Mouse (Mus musculus): ENCODE data around the gene Cks2. TPM values are rescaled to one million over a fixed set of nuclear protein-coding genes. Genes with fewer than 3 reads are reported as not detected.

Gene Cks2
- polyA plus RNA-seq, 1 experiment from 2014 or later, result 298 TPM

GRCm38 (mm10) chr13:51698318-51698717 is 53.3 kb downstream of the Cks2 start:
- no peak overlapping the region for H3K9ac ChIP-seq (ENCODE audit: low read depth, low read length)
- H3K4me1 ChIP-seq (replicated peaks; ENCODE audit: control insufficient read depth, insufficient read depth, low read length), result no peaks in the 10 kb centered on the region
- H3K4me3 ChIP-seq (ENCODE audit: low read depth, low read length), result no peak overlapping the region
- no peaks in the 10 kb centered on the region for H3K27me3 ChIP-seq (ENCODE audit: control insufficient read depth, insufficient read depth, low read length)
- no peaks in the 10 kb centered on the region for H3K36me3 ChIP-seq (ENCODE audit: control insufficient read depth, insufficient read depth, low read length)
- DNase-seq (ENCODE audit: low spot score) (no peak), ATAC-seq (ENCODE audit: low FRiP score) (no peak)
- WGBS, result 81% methylated on average over 3 of the region's 3 CpGs
- no peak overlapping the region for H3K4me2 ChIP-seq (replicated peaks; ENCODE audit: low read depth, low read length)
- no peak overlapping the region for H3K27ac ChIP-seq (ENCODE audit: low read depth, low read length)
- H3K9me3 ChIP-seq (ENCODE audit: control insufficient read depth, low read length), result no peaks in the 10 kb centered on the region

Other genes starting within 250 kb of the Cks2 start
- gene S1pr3, start 236.6 kb upstream of the Cks2 start, polyA plus RNA-seq (2014; fragmentation: Nextera tagmentation; extraction: Ambion mirVana), result 46.8 and 48.5 TPM in 2 replicates
- 3.4 and 5.6 TPM in 2 replicates for gene Shc3, start 75.8 kb upstream of the Cks2 start, polyA plus RNA-seq (2014; fragmentation: Nextera tagmentation; extraction: Ambion mirVana)
- 30.0 and 35.3 TPM in 2 replicates for gene Secisbp2, start 6.5 kb downstream of the Cks2 start, polyA plus RNA-seq (2014; fragmentation: Nextera tagmentation; extraction: Ambion mirVana)
- 3.9 and 5.2 TPM in 2 replicates for gene Sema4d, start 148.5 kb downstream of the Cks2 start, polyA plus RNA-seq (2014; fragmentation: Nextera tagmentation; extraction: Ambion mirVana)
- 174 and 179 TPM in 2 replicates for gene Gadd45g, start 201.4 kb downstream of the Cks2 start, polyA plus RNA-seq (2014; fragmentation: Nextera tagmentation; extraction: Ambion mirVana)